Mouse (Mus musculus) brain, embryonic 18.5 days (tissue): ENCODE results near the gene Cdc42ep4.

Source experiments
- DNase-seq: peaks from one replicate; pipeline ENCODE4 v3.0.0-alpha.2; 2012; ENCODE audit warnings: low read depth, low spot score

The Cdc42ep4 gene

DNA sequence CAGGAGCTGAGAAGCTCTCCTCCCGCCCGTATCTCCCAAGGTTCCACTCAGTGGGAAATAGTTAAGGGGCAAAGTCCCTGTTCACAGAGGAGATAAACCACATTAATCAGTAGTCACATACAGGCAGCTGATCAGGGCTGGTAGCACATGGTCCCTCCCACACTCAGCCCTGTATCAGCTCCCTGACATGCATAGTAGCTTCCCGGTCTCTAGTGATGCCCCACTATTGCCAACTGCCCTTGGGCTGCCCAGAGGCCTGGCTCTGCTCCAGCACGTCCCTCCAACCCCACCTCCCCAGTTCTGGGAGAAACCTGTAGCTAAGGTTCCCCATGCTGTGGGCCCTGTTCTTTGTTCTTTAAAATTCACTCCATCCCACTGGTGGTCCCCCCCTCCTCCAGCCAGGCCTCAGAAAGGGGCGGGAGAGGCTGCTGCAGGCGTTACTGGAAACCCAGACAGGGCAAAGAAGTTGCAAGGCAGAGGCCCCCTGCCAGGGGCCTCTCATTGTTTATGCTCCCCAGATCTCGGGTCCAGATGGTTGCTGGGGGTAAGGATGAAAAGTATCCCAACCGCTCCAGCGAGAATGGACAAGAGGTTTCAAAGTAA is 1.8 kb downstream of the Cdc42ep4 start:
- no peak for DNase-seq

- no peak for DNase-seq
These were observed 2.7 kb downstream of the Cdc42ep4 start for GRCm38 (mm10) chr11:113748797-113749521.

DNA sequence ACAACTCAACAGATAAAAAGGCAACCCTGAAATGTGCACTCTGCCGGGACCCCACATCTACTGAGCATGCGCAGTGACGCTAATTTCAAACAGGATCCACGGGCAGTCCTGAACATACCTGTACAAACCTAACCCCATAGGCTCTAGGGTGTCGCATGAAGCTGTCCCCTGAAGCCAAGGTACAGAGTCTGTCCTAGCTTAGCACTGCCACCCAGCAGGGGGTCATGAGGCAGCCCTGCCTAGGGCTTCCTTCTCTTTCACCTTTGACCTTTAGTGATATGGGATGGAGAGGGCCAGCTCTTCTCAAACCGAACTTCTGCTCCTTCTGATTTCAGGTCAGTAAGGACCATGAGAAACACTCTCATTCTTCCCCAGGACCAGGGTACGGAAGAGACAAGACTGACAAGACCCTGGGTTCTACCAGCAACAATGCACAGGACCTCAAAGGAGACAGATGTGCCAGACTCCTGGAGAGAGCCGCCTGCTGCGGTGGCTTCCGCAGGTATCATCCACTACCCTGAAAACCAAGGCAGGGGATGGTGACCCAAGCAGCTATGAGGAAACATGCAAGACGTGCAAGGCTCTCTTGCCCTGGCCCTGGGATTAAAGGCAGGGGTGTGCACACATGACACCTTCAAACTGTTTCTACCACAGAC is 3.8 kb downstream of the Cdc42ep4 start:
- DNase-seq: no peak

DNA sequence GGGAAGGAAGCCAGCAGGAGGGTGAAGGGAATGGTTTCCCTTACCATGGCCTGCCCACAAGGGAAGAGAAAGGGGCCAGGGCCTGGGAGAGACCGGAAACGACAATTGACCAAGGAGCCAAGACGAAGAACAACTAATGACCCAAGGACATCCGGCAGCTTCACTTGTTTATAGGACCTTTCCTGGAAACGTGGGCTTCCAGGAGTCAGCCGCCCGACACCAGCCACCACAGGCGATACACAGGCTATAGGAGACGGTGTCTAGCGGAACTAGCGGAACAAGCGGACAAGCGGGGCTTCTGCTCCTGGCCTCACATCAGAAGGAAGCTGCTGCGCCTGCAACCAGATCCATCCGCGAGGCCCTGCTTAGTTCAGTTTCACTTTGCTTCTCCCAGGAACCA is 4.6 kb downstream of the Cdc42ep4 start:
- no peak for DNase-seq

- DNase-seq: no peak
These were observed 5.7 kb downstream of the Cdc42ep4 start for GRCm38 (mm10) chr11:113745961-113746360.

- no peak for DNase-seq
These were observed 8.7 kb downstream of the Cdc42ep4 start for GRCm38 (mm10) chr11:113742998-113743397.

DNA sequence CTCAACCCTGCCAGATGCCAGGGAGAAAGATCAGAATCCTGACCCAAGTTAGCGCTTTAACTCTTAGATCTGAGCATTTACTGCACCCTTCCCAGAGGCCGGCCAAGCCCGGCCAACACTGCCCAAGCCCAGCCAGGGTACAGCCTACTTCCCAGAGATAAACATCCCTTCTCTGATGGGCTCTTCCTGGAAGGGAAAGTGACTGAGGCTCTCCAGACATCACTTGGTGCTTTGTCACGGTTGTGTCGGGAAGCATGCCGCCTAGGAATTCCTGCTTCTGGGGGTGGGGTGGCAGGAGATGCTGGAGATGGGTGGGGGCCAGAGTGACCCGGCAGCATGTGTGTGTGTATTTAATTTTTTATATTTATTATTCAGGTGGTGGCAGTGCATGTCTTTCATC is 11.6 kb downstream of the Cdc42ep4 start:
- no peak for DNase-seq

DNA sequence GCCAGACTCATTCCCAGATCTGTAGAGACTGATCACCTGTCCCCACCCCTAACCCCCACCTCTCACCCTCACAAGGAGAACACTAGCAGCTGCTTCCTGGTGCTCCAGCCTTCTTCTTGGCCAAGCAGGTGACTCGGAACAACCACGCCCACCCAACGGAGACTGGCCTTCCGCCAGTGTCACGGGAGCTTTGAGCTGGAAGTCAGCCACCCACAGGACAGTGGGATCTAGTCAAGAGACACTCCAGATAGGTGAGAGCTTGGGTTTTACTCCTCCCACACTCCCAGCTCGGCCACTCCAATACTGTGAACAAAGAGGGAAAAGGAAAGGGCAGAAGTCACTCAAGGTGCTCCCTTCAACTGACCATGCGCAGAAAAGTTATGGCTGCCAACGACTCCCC is 12.5 kb downstream of the Cdc42ep4 start:
- DNase-seq: no peak

GRCm38 (mm10) chr11:113737912-113738311 is 13.8 kb downstream of the Cdc42ep4 start:
- DNase-seq: no peak

GRCm38 (mm10) chr11:113737553-113737854 is 14.2 kb downstream of the Cdc42ep4 start:
- DNase-seq: no peak

DNA sequence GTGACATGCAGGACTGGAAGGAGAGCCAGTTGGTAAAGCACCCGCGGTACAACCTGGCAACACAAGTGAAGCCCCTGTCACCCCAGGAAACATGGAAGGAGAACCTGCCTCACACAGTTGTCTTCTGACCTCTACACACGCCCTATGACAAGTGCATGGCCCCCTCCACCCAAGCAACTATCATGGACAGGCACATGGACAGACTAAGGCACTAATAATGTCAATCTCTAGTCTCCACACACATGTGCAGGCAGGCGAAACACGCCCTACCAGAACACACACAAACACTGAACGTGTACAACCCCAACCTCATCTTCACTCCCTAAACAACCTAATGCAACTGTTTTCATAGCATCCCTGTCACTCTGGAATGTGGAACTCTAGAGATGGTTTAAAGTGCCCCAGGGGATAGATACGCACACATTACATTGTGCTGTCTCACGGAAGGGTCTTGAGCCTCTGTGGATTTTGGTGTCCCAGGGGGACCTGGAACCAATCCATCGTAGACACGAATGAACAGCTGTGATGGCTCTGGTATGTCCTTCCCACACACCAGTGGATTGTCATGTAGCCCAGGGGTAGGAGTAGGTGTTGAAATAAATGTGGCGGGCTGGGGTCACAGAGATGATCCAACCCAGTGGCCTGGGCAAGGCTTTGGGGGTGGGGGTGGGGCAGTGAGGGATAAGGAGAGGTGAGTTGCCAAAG is 14.7 kb downstream of the Cdc42ep4 start:
- no peak for DNase-seq

DNA sequence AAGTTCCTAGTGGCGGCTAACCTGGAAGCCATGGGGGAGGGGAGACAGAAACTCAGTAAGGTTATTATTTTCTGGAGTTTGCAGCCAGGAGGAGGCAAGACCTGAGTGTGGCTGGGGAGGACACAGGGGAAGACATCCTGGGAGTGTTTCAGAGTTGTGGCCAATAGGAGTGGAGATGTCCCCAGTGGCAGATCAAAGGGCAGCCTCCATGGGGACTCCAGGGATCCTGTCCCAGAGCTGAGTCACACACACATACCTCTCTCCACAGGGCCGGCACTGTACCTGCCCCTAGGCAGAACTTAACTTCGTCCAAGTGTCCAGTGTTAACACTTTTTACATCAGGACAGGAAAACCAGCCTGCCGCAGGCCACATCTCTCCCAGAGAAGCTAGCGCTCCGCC is 16.5 kb downstream of the Cdc42ep4 start:
- DNase-seq: no peak

- no peak for DNase-seq
These were observed 17.9 kb downstream of the Cdc42ep4 start for GRCm38 (mm10) chr11:113733631-113734364.

DNA sequence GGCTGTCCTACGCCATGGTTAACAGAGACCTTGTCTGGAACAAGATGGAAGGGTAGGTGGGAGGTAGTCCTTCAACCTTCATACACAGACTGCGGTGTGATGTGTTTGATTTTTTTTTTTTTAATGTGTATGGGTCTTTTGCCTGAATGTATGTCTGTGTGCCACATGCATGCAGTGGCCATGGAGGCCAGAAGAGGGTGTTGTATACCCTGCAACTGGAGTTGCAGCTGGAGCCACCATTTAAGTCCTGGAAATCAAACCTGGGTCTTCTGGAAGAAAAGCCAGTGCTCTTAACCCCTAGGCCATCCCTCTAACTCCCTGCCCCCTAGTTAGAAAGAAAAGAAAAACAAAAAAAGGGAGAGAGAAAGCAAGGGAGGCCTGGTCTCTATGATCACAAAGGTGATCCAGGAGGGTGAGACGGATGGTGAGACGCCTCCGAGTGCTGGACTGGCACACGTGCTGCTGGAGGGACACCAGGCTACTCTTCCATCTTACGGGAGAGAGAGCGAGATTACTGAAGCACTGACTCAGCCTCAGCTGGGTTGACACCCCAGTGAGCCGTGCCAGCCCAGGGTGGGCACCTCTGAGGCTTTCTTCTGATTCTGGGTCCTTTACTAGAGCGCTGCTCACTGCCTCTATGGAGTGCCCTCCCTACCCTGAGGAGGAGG is 19.6 kb downstream of the Cdc42ep4 start:
- DNase-seq: no peak

GRCm38 (mm10) chr11:113730879-113731278 is 20.8 kb downstream of the Cdc42ep4 start:
- no peak for DNase-seq

GRCm38 (mm10) chr11:113729917-113730316 is 21.8 kb downstream of the Cdc42ep4 start:
- no peak for DNase-seq

DNA sequence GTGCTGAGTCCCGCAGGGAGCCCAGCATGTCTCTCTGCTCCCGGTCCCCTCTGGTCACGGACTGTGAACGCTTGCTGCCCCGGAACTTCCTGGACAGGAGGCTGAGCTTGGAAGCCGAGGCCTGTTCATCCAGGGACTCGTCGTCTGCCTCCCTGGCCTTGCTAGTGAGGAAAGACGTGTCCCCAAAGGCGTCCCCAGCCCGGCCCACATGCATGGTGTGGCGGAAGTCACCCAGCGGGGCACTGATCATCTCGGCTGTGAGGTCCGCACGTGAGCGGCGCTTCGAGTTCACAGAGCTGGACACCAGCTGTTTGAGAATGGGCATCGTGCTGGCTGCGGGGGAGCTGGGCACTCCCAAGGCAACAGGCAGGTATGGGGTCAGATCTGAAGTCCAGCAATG is 22.4 kb downstream of the Cdc42ep4 start:
- DNase-seq: no peak

DNA sequence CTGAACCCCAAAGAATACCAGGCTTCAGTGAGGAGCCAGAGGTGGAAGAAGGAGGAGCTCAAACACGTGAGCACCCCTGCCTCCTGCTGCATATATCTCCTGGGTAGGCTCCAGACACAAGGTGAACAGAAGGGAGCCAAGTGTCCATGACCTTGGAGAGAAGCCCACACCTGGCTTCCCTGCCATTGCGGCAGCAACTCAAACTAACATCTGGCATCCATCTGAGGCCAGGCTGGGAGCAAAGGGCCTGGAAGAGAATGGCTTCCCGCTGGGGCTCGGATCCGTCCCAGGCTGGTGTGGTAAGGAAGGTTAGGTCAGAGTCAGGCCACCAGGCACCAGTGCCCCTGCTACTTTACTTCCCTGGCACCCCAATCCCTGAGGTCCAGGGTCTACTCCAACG is 23.7 kb downstream of the Cdc42ep4 start:
- DNase-seq: no peak

GRCm38 (mm10) chr11:113726994-113727888 is 24.4 kb downstream of the Cdc42ep4 start:
- no peak for DNase-seq
